Mouse (Mus musculus) layer of hippocampus, postnatal 25 days (tissue): ENCODE data around the gene Mafk. TPM values are rescaled to one million over a fixed set of nuclear protein-coding genes. Genes with fewer than 3 reads are reported as not detected.
"Not testable (repeated sequence)": the region's sequence is repeated elsewhere in the genome, so short reads cannot be mapped to it uniquely, and the experiment has no call there.

Source experiments
- DNase-seq, 2 experiments: peaks; one replicate each; pipeline ENCODE4 v3.0.0; 2022; ENCODE audit warnings: mixed read lengths in 2 of 2, low spot score in 1 of 2; ENCODE audit errors: extremely low spot score in 1 of 2
- total RNA-seq, 2 experiments: library from RNA; stranded (reverse); gene quantifications; 2 replicates each; pipeline ENCODE4 v1.2.3; 2021

Gene Mafk
- total RNA-seq = 10 to 100 TPM; 10.0 to 10.6 TPM

DNA sequence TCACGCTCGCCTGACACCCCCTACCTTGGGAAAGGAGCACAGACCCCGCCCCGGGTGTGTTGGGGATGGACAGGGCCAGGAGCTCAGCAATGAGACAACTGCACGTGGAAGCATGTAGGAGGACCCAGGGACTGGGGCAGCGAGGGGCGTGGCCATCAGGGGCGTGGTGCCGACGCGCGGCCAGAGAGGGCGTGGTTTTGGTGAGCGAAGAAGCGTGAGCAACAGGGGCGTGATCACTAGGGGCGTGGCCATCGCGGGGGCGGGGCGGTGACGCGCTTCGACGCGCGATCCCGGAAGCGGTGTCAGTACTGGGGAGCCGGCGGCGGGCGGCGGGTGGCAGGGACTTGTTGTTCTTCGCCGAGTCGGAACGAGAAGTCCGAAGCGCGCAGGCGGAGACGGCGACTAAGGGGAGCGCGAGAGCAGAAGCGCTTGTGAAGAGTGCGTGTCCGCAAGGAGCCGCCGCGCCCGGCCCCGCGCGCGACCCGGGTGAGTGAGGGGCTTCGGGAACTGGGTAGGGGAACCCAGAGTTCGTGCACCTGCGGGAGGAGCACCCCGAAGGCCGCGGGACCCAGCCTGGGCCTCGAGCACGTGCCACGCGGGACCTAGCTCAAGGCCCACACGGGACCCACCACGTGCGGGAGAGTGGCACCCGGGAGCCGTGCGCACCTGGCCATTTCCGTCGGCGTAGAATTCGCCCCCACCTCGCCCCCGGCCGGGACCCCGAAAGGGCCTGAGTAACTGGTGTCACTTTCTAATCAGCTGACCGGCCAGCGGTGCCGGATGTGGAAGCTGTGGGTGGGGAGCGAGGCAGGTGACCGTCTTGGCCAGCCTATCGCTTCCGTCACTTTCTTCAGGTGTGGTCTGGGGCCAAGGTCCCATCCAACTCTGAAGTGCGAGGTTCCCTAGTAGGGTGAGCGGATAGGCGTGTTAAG is at the start of gene Mafk:
Mafk (plus strand) TSS at position 287 of the 932 bp plus-strand sequence.
- peak; percentile 89 to 91 for DNase-seq

DNA sequence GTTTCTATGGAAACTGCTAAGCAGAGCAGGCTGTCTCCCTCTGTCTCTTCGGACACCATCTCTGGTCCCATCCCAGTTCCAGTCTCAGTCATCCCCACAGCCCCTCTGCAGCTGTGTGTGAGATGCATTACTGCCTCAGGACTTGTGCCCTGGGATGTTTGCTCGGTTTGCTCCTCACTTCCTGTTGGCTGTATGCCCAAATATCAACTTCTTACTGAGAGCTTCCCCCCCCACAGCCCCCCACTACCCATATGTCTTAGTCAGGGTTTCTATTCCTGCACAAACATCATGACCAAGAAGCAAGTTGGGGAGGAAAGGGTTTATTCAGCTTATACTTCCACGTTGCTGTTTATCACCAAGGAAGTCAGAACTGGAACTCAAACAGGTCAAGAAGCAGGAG is 48.7 kb upstream of the Mafk start:
- not testable (repeated sequence) for DNase-seq

DNA sequence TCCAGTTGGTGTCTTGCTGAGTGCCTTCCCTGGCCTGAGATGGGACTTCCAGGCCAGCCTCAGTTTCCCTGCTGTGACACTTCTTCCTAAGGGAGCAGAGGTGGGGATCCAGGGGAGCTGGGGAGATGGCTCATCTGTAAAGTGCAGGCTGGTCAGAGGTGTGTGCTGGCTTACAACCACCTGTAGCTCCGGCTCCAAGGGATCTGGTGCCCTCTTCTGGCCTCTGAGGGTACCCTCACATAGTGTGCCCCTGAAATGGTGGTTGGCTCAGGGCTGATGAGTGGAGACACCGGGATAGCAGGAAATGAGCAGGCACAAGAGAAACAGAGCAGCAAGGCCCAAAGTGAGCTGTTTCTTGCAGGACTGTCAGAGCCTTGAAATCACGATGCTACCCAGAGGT is 45.5 kb upstream of the Mafk start:
- DNase-seq = peak in 1 of 2 experiments; percentile 53

DNA sequence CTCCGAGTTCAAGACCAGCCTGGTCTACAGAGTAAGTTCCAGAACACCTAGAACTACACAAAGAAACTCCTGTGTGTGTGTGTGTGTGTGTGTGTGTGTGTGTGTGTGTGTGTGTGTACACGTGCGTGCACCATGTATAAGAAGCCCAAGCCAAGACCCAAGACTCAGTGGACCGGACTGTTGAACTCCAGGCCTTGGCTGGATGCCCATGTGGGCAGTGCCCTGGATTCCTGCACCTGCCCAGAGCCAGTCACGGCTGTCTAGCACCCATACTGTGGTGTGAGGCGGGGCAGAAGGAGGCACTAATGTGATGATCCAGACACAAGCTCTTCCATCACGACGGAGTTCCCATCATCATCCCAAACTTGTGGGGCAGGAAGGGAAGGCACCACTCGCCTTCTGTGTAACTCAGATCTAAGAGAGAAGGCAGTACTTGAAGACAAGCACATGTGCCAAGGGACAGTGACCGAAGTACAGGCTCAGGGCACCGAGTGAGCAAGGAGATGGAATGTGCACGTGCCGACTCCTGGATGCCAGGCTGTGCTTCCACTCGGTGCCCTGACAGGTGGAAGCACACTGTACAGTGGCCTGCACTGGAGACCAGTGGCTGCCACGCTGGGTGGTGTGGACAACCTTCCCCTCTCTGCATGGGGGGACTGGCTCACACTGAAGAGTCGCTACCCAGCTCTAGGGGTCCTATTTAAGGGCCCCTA is 41.7 kb upstream of the Mafk start:
- DNase-seq = no peak

DNA sequence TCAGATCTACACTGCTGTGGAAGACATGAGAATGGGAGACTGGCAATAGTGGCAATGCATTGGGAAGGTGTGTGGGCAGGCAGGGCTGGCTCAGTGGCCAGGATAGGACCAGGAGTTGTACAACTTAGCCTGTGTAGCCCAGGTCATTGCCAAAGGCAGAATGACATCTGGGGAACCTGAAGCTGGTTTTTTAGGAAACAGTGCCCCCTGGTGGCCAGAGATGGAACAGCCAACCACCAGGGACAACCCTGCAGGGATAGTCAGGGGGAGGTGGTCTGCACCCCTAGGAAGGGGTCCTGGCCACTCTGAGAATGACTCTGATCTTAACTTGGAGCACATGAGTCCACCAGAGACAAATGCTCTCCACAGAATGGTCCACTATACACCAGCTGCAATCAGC is 40.8 kb upstream of the Mafk start:
- peak; percentile 53 to 83 for DNase-seq

DNA sequence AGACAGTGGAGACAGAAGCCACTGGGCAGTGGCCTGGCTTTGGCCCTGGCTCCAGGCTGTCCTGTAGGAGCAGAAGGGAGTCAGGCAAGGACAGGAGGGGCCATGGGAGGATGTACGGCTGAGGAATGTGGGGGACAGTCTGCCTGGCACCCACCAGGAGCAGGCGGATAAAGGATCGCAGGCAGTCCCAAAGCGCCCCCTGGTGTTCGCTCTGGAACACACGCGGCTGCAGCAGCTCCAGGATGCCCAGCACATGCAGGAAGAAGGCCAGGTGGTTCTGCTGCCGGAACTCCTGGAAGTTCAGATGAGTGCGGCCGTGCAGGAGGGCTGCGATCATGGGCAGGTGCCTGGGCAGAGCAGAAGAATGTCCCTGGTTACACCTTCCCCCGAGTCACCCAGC is 36.6 kb upstream of the Mafk start:
- DNase-seq = peak; percentile 61 to 77

DNA sequence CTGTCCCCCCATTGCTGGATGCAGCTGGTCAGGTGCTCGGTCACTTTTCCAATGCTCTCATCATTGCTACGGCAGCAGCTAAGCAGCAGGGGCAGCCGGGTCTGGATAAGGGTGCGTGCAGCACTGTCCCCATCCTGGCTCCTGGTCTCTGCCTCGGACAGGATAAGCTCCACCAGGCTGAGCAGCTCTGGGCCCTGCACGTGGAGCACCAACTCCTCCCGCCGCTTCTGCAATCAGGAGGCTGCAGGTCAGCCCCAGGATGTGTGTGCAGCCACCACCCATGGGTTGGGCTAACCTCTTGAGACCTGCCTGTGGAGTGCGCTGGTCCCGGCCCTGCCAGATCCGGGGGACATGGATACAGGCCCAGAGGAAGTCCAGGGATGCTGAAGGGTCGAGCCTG is 35.2 kb upstream of the Mafk start:
- no peak for DNase-seq

DNA sequence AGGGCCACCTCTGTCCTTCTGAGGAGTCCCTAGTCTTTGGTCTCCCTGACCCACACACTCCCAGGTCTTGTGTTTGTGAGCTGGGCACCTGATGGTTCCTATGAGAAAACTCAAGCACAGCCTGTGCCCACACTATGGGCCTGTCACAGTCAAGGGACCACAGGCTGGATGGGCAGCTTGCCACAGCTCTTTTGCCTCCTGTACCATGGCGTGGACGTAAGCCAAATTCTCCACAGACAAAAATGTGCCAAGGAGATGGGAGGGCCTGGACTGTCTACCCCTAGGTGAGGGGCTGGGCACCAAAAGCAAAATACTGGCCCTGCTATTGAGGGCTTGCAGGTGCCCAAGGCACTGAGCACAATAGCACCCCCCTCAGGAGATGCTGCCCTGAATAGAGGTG is 34.7 kb upstream of the Mafk start:
- no peak for DNase-seq

DNA sequence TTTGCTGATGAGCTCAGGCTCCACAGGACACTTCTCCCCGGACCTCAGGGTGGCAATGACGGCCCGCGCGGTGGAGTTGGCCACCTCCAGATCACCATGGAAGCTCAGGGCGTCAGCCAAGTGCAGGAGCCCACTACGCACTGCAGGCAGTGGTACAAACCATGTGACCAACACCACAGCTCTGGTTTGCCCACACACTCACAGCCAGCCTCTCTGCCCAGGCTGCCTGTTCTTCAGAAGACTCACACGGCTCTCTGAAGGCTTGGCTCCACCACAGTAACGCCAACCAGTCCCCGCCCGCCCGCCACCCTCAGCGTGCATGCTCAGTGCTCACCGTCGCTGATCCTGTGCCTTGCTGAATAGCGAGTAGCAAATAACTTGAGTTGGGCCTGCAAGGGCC is 33.2 kb upstream of the Mafk start:
- DNase-seq = no peak

DNA sequence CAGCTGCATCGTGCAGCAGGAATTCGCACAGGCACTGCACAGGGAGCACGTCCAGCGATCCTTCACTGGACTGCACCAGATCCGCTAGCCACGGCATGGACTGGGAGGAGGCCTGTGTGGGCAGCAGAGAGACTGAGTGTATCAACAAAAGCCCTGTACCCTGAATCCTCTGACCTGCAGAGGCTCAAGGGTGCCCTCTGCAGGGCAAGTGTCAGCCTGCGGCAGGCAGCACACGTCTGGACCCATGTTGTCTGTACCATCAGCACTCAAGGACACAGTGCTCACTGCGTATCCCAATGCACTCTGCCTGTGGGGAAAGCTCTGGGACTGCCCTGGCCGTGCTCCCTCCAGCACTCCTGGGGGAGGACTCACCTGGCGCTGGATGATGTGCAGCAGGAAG is 27.0 kb upstream of the Mafk start:
- DNase-seq = no peak

DNA sequence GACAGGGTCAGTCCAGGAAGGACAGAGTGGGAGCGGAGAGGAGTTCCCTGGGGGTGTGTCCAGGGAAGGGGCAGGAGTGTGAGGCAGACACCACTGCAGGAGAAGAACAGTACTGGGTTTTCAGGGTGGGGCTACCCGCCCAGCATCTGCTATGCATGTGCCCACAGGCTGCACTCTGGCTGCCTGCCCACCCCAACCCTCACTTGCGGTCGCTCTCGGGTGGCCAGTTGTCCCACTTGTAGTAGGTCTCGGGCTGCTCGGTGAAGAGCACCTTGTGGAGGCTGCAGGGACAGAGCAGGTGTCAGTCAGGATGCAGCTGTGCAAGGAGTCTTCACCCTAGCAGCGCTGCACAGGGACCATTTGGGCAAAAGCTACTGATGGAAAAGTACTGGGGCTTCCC is 23.1 kb upstream of the Mafk start:
- DNase-seq = no peak

DNA sequence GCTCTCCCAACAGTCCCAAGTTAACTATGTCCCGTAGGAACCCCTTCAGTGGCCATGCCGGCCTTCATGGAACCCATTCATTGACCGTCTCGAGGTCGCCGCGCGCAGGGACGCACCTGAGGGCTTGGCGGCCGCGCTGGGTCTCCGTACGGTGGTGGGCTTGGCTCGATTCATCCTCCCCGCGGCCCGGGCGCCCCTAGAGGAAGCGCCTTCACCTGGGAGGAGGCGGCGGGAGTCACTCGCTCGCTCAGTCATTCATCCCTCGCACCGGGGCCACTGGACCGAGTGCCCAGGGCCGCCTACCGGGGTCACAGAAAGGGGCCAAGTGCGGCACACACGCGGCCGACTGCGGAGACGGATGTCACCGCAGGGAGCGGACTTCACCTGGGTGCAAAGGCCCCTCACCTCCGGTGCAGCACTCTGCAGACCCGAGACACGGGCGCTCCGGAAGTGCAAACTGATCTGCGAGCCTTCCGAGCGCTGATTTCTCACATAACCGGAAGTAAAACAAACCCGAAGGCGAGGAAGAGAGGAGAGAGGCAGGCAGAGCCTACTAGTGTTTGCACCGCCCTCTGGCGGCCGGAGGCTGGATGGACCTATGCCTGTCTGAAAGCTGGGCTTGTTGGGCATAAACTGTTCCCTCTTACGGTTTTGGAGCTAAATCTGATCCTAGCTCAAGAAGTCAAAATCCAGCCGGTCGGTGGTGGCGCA is 15.9 kb upstream of the Mafk start, which contains the start of gene Ints1:
Ints1 (minus strand) TSS at position 459 of the 711 bp plus-strand sequence.
- peak; percentile 92 to 99 for DNase-seq

DNA sequence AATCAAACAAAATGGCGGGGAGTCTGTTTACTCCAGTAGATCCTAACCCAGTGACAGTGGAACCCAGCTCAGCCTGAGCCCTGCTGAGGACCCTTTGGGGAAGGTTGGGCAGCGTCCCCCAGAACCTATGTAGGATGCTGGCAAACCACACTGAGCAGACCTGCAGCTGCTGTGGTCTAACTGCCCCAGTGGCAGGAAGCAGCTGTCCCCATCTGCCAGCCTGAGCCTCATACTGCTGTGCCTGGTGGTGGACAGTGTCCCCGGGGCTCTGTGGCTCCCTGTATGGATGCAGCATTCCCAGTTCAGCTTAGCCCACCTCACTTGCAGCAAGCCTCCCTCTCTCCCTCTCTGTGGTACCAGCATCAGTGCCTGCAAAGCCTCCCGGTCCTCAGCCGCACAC is 14.3 kb upstream of the Mafk start:
- DNase-seq = no peak

DNA sequence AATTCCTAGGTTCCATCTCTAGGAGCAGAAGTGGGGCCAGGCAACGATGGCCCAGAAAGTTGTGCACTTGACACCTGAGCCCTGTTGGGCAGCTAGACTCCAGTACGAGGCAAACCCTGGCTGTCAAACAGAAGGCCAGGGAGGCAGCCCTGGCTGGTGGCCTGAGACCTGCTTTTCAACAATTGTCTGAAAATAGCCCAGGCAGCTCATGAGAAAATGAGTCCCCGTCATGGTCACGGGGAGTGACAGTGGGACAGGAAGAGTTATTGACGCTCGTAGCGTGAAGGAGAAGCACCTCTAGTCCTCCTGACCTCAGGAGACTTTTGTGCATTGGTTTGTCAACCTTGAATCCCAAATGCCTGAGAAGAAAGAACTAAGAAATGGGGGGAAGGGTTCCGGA is 9.9 kb upstream of the Mafk start:
- DNase-seq = no peak

DNA sequence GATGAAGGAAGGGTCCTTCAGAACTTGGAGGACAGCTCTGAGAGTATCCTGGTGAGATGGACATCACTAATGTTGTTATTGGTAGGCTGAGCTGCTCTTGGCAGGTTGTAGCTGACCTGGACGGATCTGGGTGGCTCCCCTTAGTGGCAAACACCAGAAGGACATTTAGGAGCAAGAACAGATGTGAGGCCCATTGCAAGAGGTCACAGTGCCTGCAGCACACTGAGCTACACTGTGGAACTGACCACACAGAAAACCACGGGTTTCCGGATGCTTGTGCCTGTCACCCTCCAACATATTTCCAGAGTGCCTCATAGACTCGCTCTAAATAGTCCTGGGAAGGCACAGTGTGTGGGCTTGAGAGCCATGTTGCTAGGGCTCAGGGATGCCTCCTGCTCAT is 1.8 kb upstream of the Mafk start:
- no peak for DNase-seq

DNA sequence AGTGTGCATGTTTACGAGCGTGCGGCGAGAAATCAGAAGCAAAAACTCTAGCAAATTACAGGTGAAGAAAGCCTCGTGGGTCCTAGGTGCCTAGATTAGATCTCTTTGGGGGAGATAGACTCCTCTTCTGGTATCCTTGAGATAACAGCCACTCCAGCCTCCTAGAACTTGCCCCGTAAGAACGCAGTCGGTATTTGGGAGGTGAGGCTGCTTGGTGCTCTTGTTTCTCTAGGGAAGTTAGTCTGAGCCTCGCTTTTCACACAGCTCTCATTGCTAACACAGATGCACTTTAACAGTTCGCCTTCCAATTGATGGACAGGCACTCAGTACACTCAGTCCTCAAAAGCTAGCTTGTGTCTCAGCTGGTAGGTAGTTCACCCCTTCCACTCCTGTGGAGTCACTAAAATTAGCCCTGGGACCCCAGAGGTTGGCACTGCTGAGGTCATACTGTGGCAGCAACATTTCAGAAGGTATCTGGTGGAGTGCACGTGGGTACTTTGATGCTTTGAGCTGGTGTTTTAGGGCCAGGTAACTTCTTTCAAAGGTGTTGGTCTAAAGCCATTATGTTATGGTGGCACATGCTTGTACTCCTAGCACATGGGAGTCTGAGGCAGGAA is 954 bp downstream of the Mafk start:
- DNase-seq = no peak

DNA sequence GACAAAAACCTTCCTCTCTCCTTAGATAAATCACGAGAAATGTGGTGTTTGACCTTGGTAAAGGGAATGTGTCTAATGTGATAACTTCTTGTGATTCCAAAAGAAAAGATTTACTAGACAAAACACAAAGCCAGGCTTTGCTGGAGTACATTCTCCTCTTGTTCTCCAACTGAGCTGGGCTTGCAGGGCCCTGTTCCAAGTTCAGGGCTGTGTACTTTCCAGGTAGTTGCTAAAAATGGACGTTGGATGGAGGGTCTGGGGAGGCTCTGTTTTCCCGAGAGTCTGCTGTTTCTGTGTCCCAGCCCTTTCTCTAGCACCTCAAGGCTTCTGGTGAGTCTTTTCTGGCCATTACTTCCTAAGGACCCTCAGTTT is 1.6 kb downstream of the Mafk start:
- DNase-seq = no peak

DNA sequence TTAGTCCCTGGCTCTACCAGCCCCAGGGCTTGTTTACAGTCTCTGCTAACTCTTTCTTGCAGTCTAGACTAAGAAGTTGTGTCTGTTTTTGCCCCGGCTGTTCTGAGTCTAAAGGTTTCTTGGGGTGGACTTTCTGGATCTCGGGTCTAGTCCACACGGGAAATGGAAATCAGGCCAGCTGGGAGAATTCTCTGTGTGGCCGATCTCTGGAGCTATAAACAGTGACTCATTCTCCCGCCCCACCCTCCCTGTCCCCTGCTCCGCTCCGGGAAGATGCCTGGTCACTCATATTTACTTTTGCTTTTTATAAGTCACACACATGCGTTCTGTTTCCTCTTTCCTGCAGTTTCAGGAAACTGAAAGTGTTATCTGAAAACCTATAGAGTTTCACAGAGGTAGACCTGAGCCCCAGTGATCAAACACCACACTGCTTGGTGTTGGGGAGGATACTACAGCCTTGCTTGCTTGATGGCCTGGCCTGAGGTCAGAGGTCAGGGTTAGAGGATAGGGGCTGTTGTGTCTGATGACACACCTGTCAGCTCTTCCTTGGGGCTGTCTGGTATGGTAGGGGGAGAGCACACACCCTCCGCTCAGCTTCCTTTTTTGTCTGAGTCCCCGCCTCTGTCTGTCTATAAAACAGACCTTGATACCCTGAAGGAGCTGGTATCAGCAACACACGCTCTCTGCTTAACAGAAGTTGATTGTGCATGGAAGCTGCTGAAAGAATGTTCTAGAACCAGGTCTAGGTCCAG is 2.2 kb downstream of the Mafk start:
- no peak for DNase-seq

DNA sequence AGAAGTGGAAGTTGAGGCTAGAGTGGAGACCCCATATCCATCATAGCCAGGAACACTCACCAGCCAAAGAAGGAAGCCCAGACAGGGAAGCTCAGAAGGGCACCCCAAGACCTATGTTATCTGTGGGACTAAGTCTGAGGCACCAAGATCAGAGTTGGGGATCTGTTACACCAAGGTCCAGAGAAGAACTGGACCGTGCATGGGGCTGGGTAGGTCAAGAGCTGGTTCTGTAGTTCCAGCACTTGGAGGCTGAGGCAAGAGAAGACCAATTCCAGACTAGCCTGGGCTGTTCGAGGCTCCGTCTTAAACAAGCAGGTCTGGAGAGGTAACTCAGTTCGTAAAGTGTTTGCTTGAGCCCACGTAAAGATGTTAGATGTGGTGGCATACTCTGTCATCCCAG is 2.8 kb downstream of the Mafk start:
- no peak for DNase-seq

DNA sequence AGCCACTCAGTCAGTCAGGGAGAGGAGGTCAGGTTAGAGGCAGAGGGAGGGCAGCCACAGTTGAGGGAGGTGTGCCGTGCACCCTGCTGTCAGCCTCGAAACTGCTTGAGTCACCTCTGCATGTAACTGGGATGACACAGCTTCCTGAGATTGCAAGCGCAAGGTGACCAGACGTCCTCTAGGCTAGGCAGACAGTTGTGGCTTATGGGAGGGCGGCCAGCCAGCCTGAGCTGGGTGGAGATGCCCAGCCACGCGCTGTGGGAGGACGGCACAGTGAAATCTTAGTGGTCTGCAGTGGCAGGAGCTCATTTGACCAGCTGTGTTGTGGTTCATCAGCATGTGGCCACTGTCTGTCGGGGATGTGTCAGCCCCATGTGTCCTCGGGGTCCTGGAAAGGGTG is 3.6 kb downstream of the Mafk start:
- DNase-seq = no peak
